9 mouse cellular contexts compared by ENCODE assay signal in genomic region chr11:117652907-117653306, GRCm38 (mm10). TPM values are rescaled to one million over a fixed set of nuclear protein-coding genes. Genes with fewer than 3 reads are reported as not detected.
DNase-seq lines count a peak whose midpoint lies in the region; ATAC-seq and TF ChIP-seq lines count a peak whose summit lies in the region.
"Had no signal": no experiment of that assay in that cellular context is flagged by ENCODE, and none has a peak within 500 bp of the region (broad histone marks: within the 10 kb centered on the region; RNA-seq: fewer than 3 reads in every experiment).

No protein-coding gene starts in this region.

- peak overlapping the region; percentile 93 for H3K4me3 ChIP-seq in hindbrain, embryonic 10.5 days
- H3K4me3 ChIP-seq in hindbrain, embryonic 11.5 days (ENCODE audit: low read depth, low read length) = no peak overlapping the region; the same call in 1 of the 2 replicates
- 0 out of 2 replicates have a peak overlapping the region, but pooled peaks have one; percentile 94 for H3K4me3 ChIP-seq in embryonic facial prominence, embryonic 12.5 days
- H3K4me3 ChIP-seq in forebrain, postnatal 0 days (ENCODE audit: low read depth, low read length) = peak overlapping the region; percentile 93; the same call in 1 of the 2 replicates
- H3K4me3 ChIP-seq in midbrain, embryonic 12.5 days = no peak overlapping the region

- ATAC-seq in hindbrain, embryonic 11.5 days (ENCODE audit: low FRiP score) = no peak
- ATAC-seq in embryonic facial prominence, embryonic 12.5 days (ENCODE audit: insufficient number of reproducible peaks, insufficient read depth, low FRiP score, low TSS enrichment) = no peak
- ATAC-seq in forebrain, postnatal 0 days = no peak
- ATAC-seq in midbrain, embryonic 12.5 days (ENCODE audit: low FRiP score, low read depth) = no peak

- no peak overlapping the region for H3K9ac ChIP-seq in hindbrain, embryonic 11.5 days (ENCODE audit: low read depth, low read length)
- H3K9ac ChIP-seq in embryonic facial prominence, embryonic 12.5 days = no peak overlapping the region
- peak overlapping the region; percentile 77; the same call in 1 of the 2 replicates for H3K9ac ChIP-seq in forebrain, postnatal 0 days
- H3K9ac ChIP-seq in midbrain, embryonic 12.5 days (replicated peaks) = no peak overlapping the region

- peaks cover 24% of the 10 kb centered on the region for H3K27me3 ChIP-seq in hindbrain, embryonic 10.5 days (ENCODE audit: insufficient read depth, poor library complexity, severe bottlenecking)
- H3K27me3 ChIP-seq in hindbrain, embryonic 11.5 days (ENCODE audit: control insufficient read depth, insufficient read depth, low read length) = peaks cover 4% of the 10 kb centered on the region; the same call in 1 of the 2 replicates
- H3K27me3 ChIP-seq in embryonic facial prominence, embryonic 12.5 days = 0 out of 2 replicates have a peak, but pooled peaks cover 3% of the 10 kb centered on the region
- no peaks in the 10 kb centered on the region for H3K27me3 ChIP-seq in forebrain, postnatal 0 days (ENCODE audit: insufficient read depth, low read length)
- H3K27me3 ChIP-seq in midbrain, embryonic 12.5 days = peaks cover 22% of the 10 kb centered on the region

- H3K9me3 ChIP-seq in hindbrain, embryonic 10.5 days = no peaks in the 10 kb centered on the region
- H3K9me3 ChIP-seq in hindbrain, embryonic 11.5 days (ENCODE audit: control insufficient read depth, low read length) = no peaks in the 10 kb centered on the region
- no peaks in the 10 kb centered on the region for H3K9me3 ChIP-seq in embryonic facial prominence, embryonic 12.5 days
- no peaks in the 10 kb centered on the region for H3K9me3 ChIP-seq in forebrain, postnatal 0 days (ENCODE audit: low read length)
- H3K9me3 ChIP-seq in midbrain, embryonic 12.5 days = no peaks in the 10 kb centered on the region

- no peak overlapping the region for H3K4me2 ChIP-seq in hindbrain, embryonic 11.5 days (replicated peaks; ENCODE audit: low read depth, low read length)
- H3K4me2 ChIP-seq in embryonic facial prominence, embryonic 12.5 days (replicated peaks) = peak overlapping the region; percentile 83
- peak overlapping the region; percentile 71 for H3K4me2 ChIP-seq in forebrain, postnatal 0 days (ENCODE audit: low read depth)
- peak overlapping the region; percentile 85 for H3K4me2 ChIP-seq in midbrain, embryonic 12.5 days (replicated peaks)

- no peaks in the 10 kb centered on the region for H3K36me3 ChIP-seq in hindbrain, embryonic 10.5 days
- no peaks in the 10 kb centered on the region for H3K36me3 ChIP-seq in hindbrain, embryonic 11.5 days (ENCODE audit: control insufficient read depth, insufficient read depth, low read length)
- no peaks in the 10 kb centered on the region for H3K36me3 ChIP-seq in embryonic facial prominence, embryonic 12.5 days
- H3K36me3 ChIP-seq in forebrain, postnatal 0 days (ENCODE audit: insufficient read depth) = no peaks in the 10 kb centered on the region
- H3K36me3 ChIP-seq in midbrain, embryonic 12.5 days = no peaks in the 10 kb centered on the region

- H3K4me1 ChIP-seq in hindbrain, embryonic 10.5 days (replicated peaks) = peaks cover 38% of the 10 kb centered on the region
- H3K4me1 ChIP-seq in hindbrain, embryonic 11.5 days (replicated peaks; ENCODE audit: control insufficient read depth, insufficient read depth, low read length) = peaks cover 2% of the 10 kb centered on the region; the same call in 1 of the 2 replicates
- peaks cover 24% of the 10 kb centered on the region for H3K4me1 ChIP-seq in embryonic facial prominence, embryonic 12.5 days
- H3K4me1 ChIP-seq in forebrain, postnatal 0 days (ENCODE audit: insufficient read depth) = peaks cover 14% of the 10 kb centered on the region
- peaks cover 31% of the 10 kb centered on the region for H3K4me1 ChIP-seq in midbrain, embryonic 12.5 days

- no peak for DNase-seq in hindbrain, embryonic 10.5 days (ENCODE audit: low spot score)
- no peak for DNase-seq in hindbrain, embryonic 11.5 days (ENCODE audit: low spot score)
- DNase-seq in forebrain, postnatal 0 days = no peak
- no peak for DNase-seq in spleen, adult 18-20 months
- no peak for DNase-seq in cerebellum, adult 8-10 months
- no peak for DNase-seq in layer of hippocampus, postnatal 10 days (ENCODE audit: low spot score in 2 of 2)
- DNase-seq: thymus, adult 2 months had no signal

- TF ChIP-seq CTCF in forebrain, postnatal 0 days (IDR thresholded peaks at IDR 0.05; ENCODE audit: low read depth) = no peak

- 64% methylated on average over 3 of the region's 3 CpGs for WGBS in hindbrain, embryonic 10.5 days
- WGBS in hindbrain, embryonic 11.5 days = 53% methylated on average over 3 of the region's 3 CpGs
- WGBS in embryonic facial prominence, embryonic 12.5 days = 71% methylated on average over 3 of the region's 3 CpGs
- WGBS in forebrain, postnatal 0 days = 52% methylated on average over 3 of the region's 3 CpGs
- WGBS in midbrain, embryonic 12.5 days = 49% methylated on average over 3 of the region's 3 CpGs

- no peak overlapping the region; the same call in 1 of the 2 replicates for H3K27ac ChIP-seq in hindbrain, embryonic 10.5 days
- H3K27ac ChIP-seq in hindbrain, embryonic 11.5 days (ENCODE audit: low read depth, low read length) = no peak overlapping the region
- H3K27ac ChIP-seq in embryonic facial prominence, embryonic 12.5 days = peak overlapping the region; percentile 98; the same call in 1 of the 2 replicates
- H3K27ac ChIP-seq in forebrain, postnatal 0 days (ENCODE audit: low read depth, low read length) = peak overlapping the region; percentile 99; the same call in 1 of the 2 replicates
- H3K27ac ChIP-seq in midbrain, embryonic 12.5 days (replicated peaks) = no peak overlapping the region

RNA-seq across cellular contexts. Expression of gene Tnrc6c, which starts 1.2 kb away (rescaled TPM):
- 11.1 and 14.4 TPM in 2 replicates for polyA plus RNA-seq in hindbrain, embryonic 10.5 days (2016; fragmentation: Nextera tagmentation; extraction: Ambion mirVana)
- polyA plus RNA-seq in hindbrain, embryonic 11.5 days (2014; fragmentation: Nextera tagmentation; extraction: Ambion mirVana) = 17.0 and 20.6 TPM in 2 replicates
- 23.9 and 26.1 TPM in 2 replicates for polyA plus RNA-seq in embryonic facial prominence, embryonic 12.5 days (2016; fragmentation: Nextera tagmentation; extraction: Ambion mirVana)
- total RNA-seq in forebrain, postnatal 0 days (2014; rRNA removed) = 56.9 and 71.6 TPM in 2 replicates
- 13.1 and 19.9 TPM in 2 replicates for polyA plus RNA-seq in forebrain, postnatal 0 days (2015; fragmentation: Nextera tagmentation; extraction: Ambion mirVana)
- polyA plus RNA-seq in midbrain, embryonic 12.5 days (2016; fragmentation: Nextera tagmentation; extraction: Ambion mirVana) = 24.3 and 26.4 TPM in 2 replicates
- 10 to 100 TPM; 70.1 to 70.4 TPM for total RNA-seq in layer of hippocampus, postnatal 10 days (2021)

Comparison
In these comparisons a context has a peak if more than half of its experiments do, and no peak if none do; other contexts are left out.
1. H3K4me3 ChIP-seq: peak in hindbrain, embryonic 10.5 days (single experiment), embryonic facial prominence, embryonic 12.5 days (single experiment) and forebrain, postnatal 0 days (single experiment); none in hindbrain, embryonic 11.5 days (single experiment) and midbrain, embryonic 12.5 days (single experiment).
2. H3K27ac ChIP-seq: peak in embryonic facial prominence, embryonic 12.5 days (single experiment) and forebrain, postnatal 0 days (single experiment); none in hindbrain, embryonic 10.5 days (single experiment), hindbrain, embryonic 11.5 days (single experiment) and midbrain, embryonic 12.5 days (single experiment).